Mouse (Mus musculus): ENCODE measurements around the gene Krt27. TPM values are rescaled to one million over a fixed set of nuclear protein-coding genes. Genes with fewer than 3 reads are reported as not detected.

Krt27 gene
- total and polyA plus RNA-seq, 3 experiments = not detected

GRCm38 (mm10) chr11:99316543-99316942 lies 34.4 kb downstream of the Krt27 start:
- TF ChIP-seq NRF1 (IDR thresholded peaks at IDR 0.05; ENCODE audit: insufficient read depth, low read depth, low read length, poor library complexity, severe bottlenecking) (no peak), ZKSCAN1 (IDR thresholded peaks at IDR 0.05; ENCODE audit: low read depth, low read length) (no peak), USF1 (IDR thresholded peaks at IDR 0.05; ENCODE audit: low read depth, low read length) (no peak), TAL1 (IDR thresholded peaks at IDR 0.05; ENCODE audit: low read length) (no peak), ZMIZ1 (IDR thresholded peaks at IDR 0.05; ENCODE audit: low read depth, low read length) (no peak), CHD2 (IDR thresholded peaks at IDR 0.05; ENCODE audit: low read length) (no peak), GATA1 (IDR thresholded peaks at IDR 0.05; ENCODE audit: low read depth, low read length) (no peak), CHD1 (IDR thresholded peaks at IDR 0.05; ENCODE audit: low read depth, low read length) (no peak), SIN3A (IDR thresholded peaks at IDR 0.05; ENCODE audit: low read length) (no peak), HCFC1 (IDR thresholded peaks at IDR 0.05; ENCODE audit: low read depth, low read length) (no peak), RCOR1 (IDR thresholded peaks at IDR 0.05; ENCODE audit: low read depth, low read length) (no peak), USF2 (IDR thresholded peaks at IDR 0.05; ENCODE audit: borderline replicate concordance in 1 of 2, insufficient read depth in 1 of 2, low read depth in 1 of 2, low read length in 2 of 2) (no peak), BHLHE40 (IDR thresholded peaks at IDR 0.05; ENCODE audit: borderline replicate concordance, low read depth, low read length) (no peak)
- Histone ChIP-seq H3K4me1 (ENCODE audit: control insufficient read depth in 1 of 2, insufficient read depth in 2 of 2, low read length in 2 of 2) (no peaks in the 10 kb centered on the region), H3K27me3 (ENCODE audit: control insufficient read depth in 1 of 2, insufficient read depth in 2 of 2, low read length in 2 of 2) (peaks cover 10 to 14% of the 10 kb centered on the region in 2 experiments), H3K36me3 (ENCODE audit: control insufficient read depth in 1 of 2, insufficient read depth in 2 of 2, low read length in 2 of 2) (no peaks in the 10 kb centered on the region), H3K9me3 (replicated peaks; ENCODE audit: insufficient read depth, low read length) (no peaks in the 10 kb centered on the region), H3K4me3 (ENCODE audit: control insufficient read depth in 1 of 2, insufficient read depth in 1 of 2, low read depth in 2 of 2, low read length in 2 of 2) (no peak overlapping the region), H3K9ac (ENCODE audit: control insufficient read depth, low read depth, low read length, poor library complexity, severe bottlenecking) (no peak overlapping the region), H3K27ac (ENCODE audit: control insufficient read depth, low read depth, low read length) (no peak overlapping the region), H3K79me2 (ENCODE audit: control insufficient read depth, insufficient read depth, low read length, poor library complexity) (no peaks in the 10 kb centered on the region)
- no peak for DNase-seq (ENCODE audit: low read depth, low spot score)

DNA sequence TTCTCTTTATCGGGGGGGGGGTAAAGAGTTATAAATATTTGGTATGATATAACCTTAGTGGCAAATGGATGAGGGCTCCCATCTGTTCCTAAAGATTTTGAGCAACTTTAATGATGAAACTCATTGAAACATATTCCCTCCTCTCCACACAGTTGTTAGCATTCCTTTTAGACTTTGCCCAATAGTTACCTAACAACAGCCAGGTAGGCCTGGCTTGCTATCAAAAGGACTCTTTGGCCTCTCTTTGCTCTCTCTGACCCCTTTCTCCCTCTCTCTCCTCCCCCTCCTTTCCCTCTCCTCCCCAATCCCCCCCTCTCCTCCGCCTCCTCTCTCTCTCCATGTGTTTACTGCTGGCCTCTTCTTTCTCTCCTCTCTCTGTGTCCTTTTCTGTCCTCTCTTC lies 36.3 kb downstream of the Krt27 start:
- Histone ChIP-seq H3K27me3 (ENCODE audit: control insufficient read depth in 1 of 2, insufficient read depth in 2 of 2, low read length in 2 of 2) (peaks cover 10 to 14% of the 10 kb centered on the region in 2 experiments), H3K4me3 (ENCODE audit: control insufficient read depth in 1 of 2, insufficient read depth in 1 of 2, low read depth in 2 of 2, low read length in 2 of 2) (no peak overlapping the region), H3K79me2 (ENCODE audit: control insufficient read depth, insufficient read depth, low read length, poor library complexity) (no peaks in the 10 kb centered on the region), H3K27ac (ENCODE audit: control insufficient read depth, low read depth, low read length) (no peak overlapping the region), H3K4me1 (ENCODE audit: control insufficient read depth in 1 of 2, insufficient read depth in 2 of 2, low read length in 2 of 2) (no peaks in the 10 kb centered on the region), H3K36me3 (ENCODE audit: control insufficient read depth in 1 of 2, insufficient read depth in 2 of 2, low read length in 2 of 2) (no peaks in the 10 kb centered on the region), H3K9ac (ENCODE audit: control insufficient read depth, low read depth, low read length, poor library complexity, severe bottlenecking) (no peak overlapping the region), H3K9me3 (replicated peaks; ENCODE audit: insufficient read depth, low read length) (no peaks in the 10 kb centered on the region)
- no peak for DNase-seq (ENCODE audit: low read depth, low spot score)
- no peak for TF ChIP-seq POLR2AphosphoS5 (IDR thresholded peaks at IDR 0.05; ENCODE audit: borderline replicate concordance, low read depth, low read length)
- TF ChIP-seq CHD1 (IDR thresholded peaks at IDR 0.05; ENCODE audit: low read depth, low read length) = no peak
- TF ChIP-seq E2F4 (IDR thresholded peaks at IDR 0.05; ENCODE audit: borderline replicate concordance, low read depth, low read length) = no peak
- no peak for TF ChIP-seq NRF1 (IDR thresholded peaks at IDR 0.05; ENCODE audit: insufficient read depth, low read depth, low read length, poor library complexity, severe bottlenecking)
- TF ChIP-seq MAX (IDR thresholded peaks at IDR 0.05; ENCODE audit: low read length) = no peak
- no peak for TF ChIP-seq TCF12 (IDR thresholded peaks at IDR 0.05; ENCODE audit: low read depth, low read length)

Measured in MEL (cell line).